Mouse (Mus musculus): ENCODE results near the gene Gpatch2l. TPM values are rescaled to one million over a fixed set of nuclear protein-coding genes. Genes with fewer than 3 reads are reported as not detected.

The Gpatch2l gene
- polyA plus RNA-seq, 1 experiment from 2014 or later, result 25.0 TPM

GRCm38 (mm10) chr12:86331248-86331647 is 89.6 kb downstream of the Gpatch2l start:
- peaks cover 16% of the 10 kb centered on the region; the same call in 1 of the 2 replicates for H3K27me3 ChIP-seq (replicated peaks)
- H3K27ac ChIP-seq (replicated peaks), result no peak overlapping the region
- no peak overlapping the region for H3K4me3 ChIP-seq (replicated peaks)
- peaks cover 12% of the 10 kb centered on the region for H3K4me1 ChIP-seq
- H3K4me2 ChIP-seq, result peak overlapping the region; percentile 34
- H3K36me3 ChIP-seq, result no peaks in the 10 kb centered on the region
- 27% methylated on average over 10 of the region's 10 CpGs for WGBS
- ATAC-seq (ENCODE audit: low FRiP score), result no peak
- H3K9ac ChIP-seq (replicated peaks), result 0 out of 2 replicates have a peak overlapping the region, but pooled peaks have one; percentile 0
- no peaks in the 10 kb centered on the region for H3K9me3 ChIP-seq (replicated peaks)

GRCm38 (mm10) chr12:86336209-86336608 is 94.6 kb downstream of the Gpatch2l start:
- no peaks in the 10 kb centered on the region for H3K9me3 ChIP-seq (replicated peaks)
- H3K36me3 ChIP-seq, result no peaks in the 10 kb centered on the region
- H3K27ac ChIP-seq (replicated peaks), result no peak overlapping the region
- H3K4me3 ChIP-seq (replicated peaks), result no peak overlapping the region
- WGBS, result 99% methylated on average over 3 of the region's 3 CpGs
- ATAC-seq (ENCODE audit: low FRiP score), result no peak
- H3K27me3 ChIP-seq (replicated peaks), result 0 out of 2 replicates have a peak, but pooled peaks cover 9% of the 10 kb centered on the region
- H3K4me1 ChIP-seq, result peaks cover 16% of the 10 kb centered on the region
- no peak overlapping the region for H3K4me2 ChIP-seq
- H3K9ac ChIP-seq (replicated peaks), result no peak overlapping the region

- Histone ChIP-seq H3K27me3 (replicated peaks) (0 out of 2 replicates have a peak, but pooled peaks cover 9% of the 10 kb centered on the region), H3K27ac (replicated peaks) (no peak overlapping the region), H3K9ac (replicated peaks) (no peak overlapping the region), H3K4me3 (replicated peaks) (no peak overlapping the region), H3K4me1 (peaks cover 12% of the 10 kb centered on the region; the same call in 1 of the 2 replicates), H3K4me2 (no peak overlapping the region), H3K36me3 (no peaks in the 10 kb centered on the region), H3K9me3 (replicated peaks) (no peaks in the 10 kb centered on the region)
- 46% methylated on average over 7 of the region's 7 CpGs for WGBS
- ATAC-seq (ENCODE audit: low FRiP score), result no peak
These were observed 95.2 kb downstream of the Gpatch2l start for GRCm38 (mm10) chr12:86336887-86337286.

Other genes starting within 250 kb of the Gpatch2l start
- gene Tgfb3, start 162.8 kb upstream of the Gpatch2l start, polyA plus RNA-seq (2015; fragmentation: Nextera tagmentation; extraction: Ambion mirVana), result 5.8 and 9.8 TPM in 2 replicates
- 35.2 and 40.1 TPM in 2 replicates for gene Ift43, start 159.3 kb upstream of the Gpatch2l start, polyA plus RNA-seq (2015; fragmentation: Nextera tagmentation; extraction: Ambion mirVana)
- gene Esrrb, start 119.3 kb downstream of the Gpatch2l start, polyA plus RNA-seq (2015; fragmentation: Nextera tagmentation; extraction: Ambion mirVana), result 3.7 and 4.7 TPM in 2 replicates